Mouse (Mus musculus) activated CD4-positive, CD25-positive, alpha-beta regulatory T cell, adult 4 months (primary cell): ENCODE measurements around the gene Cyp1b1. TPM values are rescaled to one million over a fixed set of nuclear protein-coding genes. Genes with fewer than 3 reads are reported as not detected.

ENCODE experiments used
- polyA plus RNA-seq, 2 experiments: library from polyadenylated mRNA; unstranded; fragments of 100-300 nt; shearing (Covaris generic); gene quantifications; one replicate each; pipeline ENCODE4 v1.2.1; 2017

Cyp1b1 gene
- polyA plus RNA-seq, 2 experiments from 2014 or later: not detected

Other genes with a start within 250 kb of the Cyp1b1 start
- 1 to 10 TPM; 4.9 to 7.3 TPM for gene Rmdn2, start 103.2 kb downstream of the Cyp1b1 start, polyA plus RNA-seq
- 10 to 100 TPM; 11.5 to 12.4 TPM for gene Atl2, start 181.1 kb upstream of the Cyp1b1 start, polyA plus RNA-seq